Mouse (Mus musculus) heart, embryonic 11.5 days (tissue): ENCODE measurements around the gene Btnl2. TPM values are rescaled to one million over a fixed set of nuclear protein-coding genes. Genes with fewer than 3 reads are reported as not detected.

Source experiments
- ATAC-seq: fragments of 200-750 bp; cut with Nextera tagmentation; replicated peaks from 2 replicates; pipeline ENCODE4 v1.8.0; 2017; ENCODE audit warnings: moderate library complexity; ENCODE audit not compliant: insufficient number of reproducible peaks, low FRiP score, low TSS enrichment
- H3K27ac ChIP-seq: fragments of 300-500 bp; sonication (generic); 2 replicates; pipeline ENCODE4 v1.5.1; 2014; ENCODE audit warnings: mild to moderate bottlenecking, low read depth, low read length
- H3K27me3 ChIP-seq: fragments of 300-500 bp; sonication (generic); 2 replicates; pipeline ENCODE4 v1.6.1; 2014; ENCODE audit warnings: mild to moderate bottlenecking, low read length, mixed read lengths; ENCODE audit not compliant: control insufficient read depth, insufficient read depth
- H3K36me3 ChIP-seq: fragments of 300-500 bp; sonication (generic); 2 replicates; pipeline ENCODE4 v1.6.1; 2014; ENCODE audit warnings: mild to moderate bottlenecking, low read length, moderate library complexity, mixed read lengths; ENCODE audit not compliant: control insufficient read depth, insufficient read depth
- H3K4me1 ChIP-seq: fragments of 300-500 bp; sonication (generic); 2 replicates; pipeline ENCODE4 v1.6.1; 2014; ENCODE audit warnings: low read length; ENCODE audit not compliant: control insufficient read depth, insufficient read depth
- H3K4me2 ChIP-seq: fragments of 300-500 bp; sonication (generic); 2 replicates; pipeline ENCODE4 v1.6.1; 2014; ENCODE audit warnings: mild to moderate bottlenecking, moderate library complexity
- H3K4me3 ChIP-seq: fragments of 300-500 bp; sonication (generic); 2 replicates; pipeline ENCODE4 v1.5.1; 2014; ENCODE audit warnings: low read depth, low read length
- H3K9ac ChIP-seq: fragments of 300-500 bp; sonication (generic); 2 replicates; pipeline ENCODE4 v1.6.1; 2014; ENCODE audit warnings: mild to moderate bottlenecking, low read depth, low read length, moderate library complexity
- H3K9me3 ChIP-seq: fragments of 300-500 bp; sonication (generic); replicated peaks from 2 replicates; pipeline ENCODE4 v1.6.1; 2016; ENCODE audit warnings: low read length; ENCODE audit not compliant: control insufficient read depth
- WGBS: fragments of 180-500 bp; shearing (Covaris S2); extraction: QIAGEN DNeasy Blood & Tissue Kit; methylation state at CpG from one replicate; pipeline ENCODE4 v1.1.7; 2014; ENCODE audit not compliant: insufficient replicate concordance; 5-methylcytosine and 5-hydroxymethylcytosine counted together
- polyA plus RNA-seq: library from polyadenylated mRNA; unstranded; fragments of >200 nt; fragmentation: Nextera tagmentation; extraction: Ambion mirVana; gene quantifications from 2 replicates; pipeline ENCODE4 v1.2.1, GENCODE M21; 2014

The Btnl2 gene
- polyA plus RNA-seq, 1 experiment from 2014 or later: not detected

GRCm38 (mm10) chr17:34331200-34331599 lies 23.4 kb upstream of the Btnl2 start:
- ATAC-seq: no peak

GRCm38 (mm10) chr17:34340619-34341402 lies 13.8 kb upstream of the Btnl2 start:
- WGBS: 56% methylated on average over 3 of the region's 3 CpGs
- ATAC-seq: no peak

More at GRCm38 (mm10) chr17:34331200-34331599, 23.4 kb upstream of the Btnl2 start:
- Histone ChIP-seq H3K9me3 (no peaks in the 10 kb centered on the region), H3K27me3 (no peaks in the 10 kb centered on the region), H3K4me3 (no peak overlapping the region), H3K9ac (no peak overlapping the region), H3K27ac (no peak overlapping the region), H3K4me2 (no peak overlapping the region), H3K4me1 (no peaks in the 10 kb centered on the region), H3K36me3 (no peaks in the 10 kb centered on the region)
- WGBS: 83% methylated on average over 1 of the region's 1 CpGs

GRCm38 (mm10) chr17:34344882-34345281 lies 9.7 kb upstream of the Btnl2 start:
- no peak for ATAC-seq

More at GRCm38 (mm10) chr17:34340619-34341402, 13.8 kb upstream of the Btnl2 start:
- Histone ChIP-seq H3K9me3 (no peaks in the 10 kb centered on the region), H3K4me3 (no peak overlapping the region), H3K27ac (no peak overlapping the region), H3K27me3 (no peaks in the 10 kb centered on the region; the same call in 1 of the 2 replicates), H3K9ac (no peak overlapping the region), H3K4me2 (no peak overlapping the region), H3K36me3 (no peaks in the 10 kb centered on the region), H3K4me1 (no peaks in the 10 kb centered on the region)

GRCm38 (mm10) chr17:34345486-34345885 lies 9.1 kb upstream of the Btnl2 start:
- WGBS: 79% methylated on average over 7 of the region's 7 CpGs
- ATAC-seq: no peak
- no peaks in the 10 kb centered on the region; the same call in 1 of the 2 replicates for H3K27me3 ChIP-seq
- H3K36me3 ChIP-seq: no peaks in the 10 kb centered on the region
- no peak overlapping the region for H3K27ac ChIP-seq
- no peak overlapping the region for H3K9ac ChIP-seq
- H3K4me2 ChIP-seq: no peak overlapping the region
- no peaks in the 10 kb centered on the region for H3K4me1 ChIP-seq
- no peaks in the 10 kb centered on the region for H3K9me3 ChIP-seq
- H3K4me3 ChIP-seq: no peak overlapping the region

More at GRCm38 (mm10) chr17:34344882-34345281, 9.7 kb upstream of the Btnl2 start:
- Histone ChIP-seq H3K9ac (no peak overlapping the region), H3K4me2 (no peak overlapping the region), H3K36me3 (no peaks in the 10 kb centered on the region), H3K9me3 (no peaks in the 10 kb centered on the region), H3K27ac (no peak overlapping the region), H3K4me1 (no peaks in the 10 kb centered on the region), H3K27me3 (no peaks in the 10 kb centered on the region; the same call in 1 of the 2 replicates), H3K4me3 (no peak overlapping the region)
- WGBS: 80% methylated on average over 4 of the region's 4 CpGs

- Histone ChIP-seq H3K27me3 (no peaks in the 10 kb centered on the region; the same call in 1 of the 2 replicates), H3K4me1 (no peaks in the 10 kb centered on the region), H3K9me3 (no peaks in the 10 kb centered on the region), H3K36me3 (no peaks in the 10 kb centered on the region), H3K4me3 (no peak overlapping the region), H3K9ac (no peak overlapping the region), H3K4me2 (no peak overlapping the region), H3K27ac (no peak overlapping the region)
- no peak for ATAC-seq
- 60% methylated on average over 3 of the region's 3 CpGs for WGBS
These were observed 8.6 kb upstream of the Btnl2 start for GRCm38 (mm10) chr17:34346041-34346440.

- 54% methylated on average over 6 of the region's 6 CpGs for WGBS
- Histone ChIP-seq H3K27ac (no peak overlapping the region), H3K4me1 (no peaks in the 10 kb centered on the region), H3K9me3 (no peaks in the 10 kb centered on the region), H3K36me3 (no peaks in the 10 kb centered on the region), H3K4me3 (no peak overlapping the region), H3K27me3 (no peaks in the 10 kb centered on the region; the same call in 1 of the 2 replicates), H3K4me2 (no peak overlapping the region), H3K9ac (no peak overlapping the region)
- ATAC-seq: no peak
These were observed 6.9 kb upstream of the Btnl2 start for GRCm38 (mm10) chr17:34347606-34348308.

- no peaks in the 10 kb centered on the region for H3K36me3 ChIP-seq
- no peak overlapping the region for H3K9ac ChIP-seq
- no peaks in the 10 kb centered on the region for H3K4me1 ChIP-seq
- WGBS: 1% methylated on average over 4 of the region's 4 CpGs
- ATAC-seq: no peak
- no peak overlapping the region for H3K27ac ChIP-seq
- H3K4me2 ChIP-seq: no peak overlapping the region
- H3K9me3 ChIP-seq: no peaks in the 10 kb centered on the region
- H3K4me3 ChIP-seq: no peak overlapping the region
- no peaks in the 10 kb centered on the region; the same call in 1 of the 2 replicates for H3K27me3 ChIP-seq
These were observed 5.2 kb upstream of the Btnl2 start for GRCm38 (mm10) chr17:34349429-34349828.

GRCm38 (mm10) chr17:34354940-34355339 lies 318 bp downstream of the Btnl2 start:
- no peaks in the 10 kb centered on the region for H3K4me1 ChIP-seq
- no peak overlapping the region for H3K4me2 ChIP-seq
- no peaks in the 10 kb centered on the region for H3K36me3 ChIP-seq
- no peak overlapping the region for H3K27ac ChIP-seq
- H3K4me3 ChIP-seq: no peak overlapping the region
- ATAC-seq: no peak
- H3K27me3 ChIP-seq: no peaks in the 10 kb centered on the region
- H3K9me3 ChIP-seq: no peaks in the 10 kb centered on the region
- 77% methylated on average over 1 of the region's 1 CpGs for WGBS
- H3K9ac ChIP-seq: no peak overlapping the region
